Mouse (Mus musculus): Measurements from ENCODE around the gene Prdx1. TPM values are rescaled to one million over a fixed set of nuclear protein-coding genes. Genes with fewer than 3 reads are reported as not detected.

Gene Prdx1
- polyA plus RNA-seq, 1 experiment from 2014 or later = 1,268 TPM

Other genes starting within 250 kb of the Prdx1 start
- gene Mast2, start 221.4 kb upstream of the Prdx1 start, polyA plus RNA-seq (2014; fragmentation: Nextera tagmentation; extraction: Ambion mirVana) = 20.3 and 22.8 TPM in 2 replicates
- 4.1 and 4.8 TPM in 2 replicates for gene Ipp, start 178.0 kb upstream of the Prdx1 start, polyA plus RNA-seq (2014; fragmentation: Nextera tagmentation; extraction: Ambion mirVana)
- gene Tmem69, start 129.6 kb upstream of the Prdx1 start, polyA plus RNA-seq (2014; fragmentation: Nextera tagmentation; extraction: Ambion mirVana) = 25.2 and 25.5 TPM in 2 replicates
- gene Gpbp1l1, start 127.9 kb upstream of the Prdx1 start, polyA plus RNA-seq (2014; fragmentation: Nextera tagmentation; extraction: Ambion mirVana) = 43.4 and 46.9 TPM in 2 replicates
- gene Ccdc17, start 88.9 kb upstream of the Prdx1 start, polyA plus RNA-seq (2014; fragmentation: Nextera tagmentation; extraction: Ambion mirVana) = 3.8 and 4.1 TPM in 2 replicates
- 146 and 154 TPM in 2 replicates for gene Nasp, start 57.6 kb upstream of the Prdx1 start, polyA plus RNA-seq (2014; fragmentation: Nextera tagmentation; extraction: Ambion mirVana)
- 764 and 800 TPM in 2 replicates for gene Akr1a1, start 33.9 kb upstream of the Prdx1 start, polyA plus RNA-seq (2014; fragmentation: Nextera tagmentation; extraction: Ambion mirVana)
- 12.9 and 17.6 TPM in 2 replicates for gene Mmachc, start 22.9 kb downstream of the Prdx1 start, polyA plus RNA-seq (2014; fragmentation: Nextera tagmentation; extraction: Ambion mirVana)
- gene Ccdc163, start 23.0 kb downstream of the Prdx1 start, polyA plus RNA-seq (2014; fragmentation: Nextera tagmentation; extraction: Ambion mirVana) = 35.9 and 42.5 TPM in 2 replicates
- gene Tesk2, start 35.4 kb downstream of the Prdx1 start, polyA plus RNA-seq (2014; fragmentation: Nextera tagmentation; extraction: Ambion mirVana) = 8.3 TPM in 2 replicates
- 31.7 and 34.7 TPM in 2 replicates for gene Toe1, start 122.1 kb downstream of the Prdx1 start, polyA plus RNA-seq (2014; fragmentation: Nextera tagmentation; extraction: Ambion mirVana)
- 12.3 and 18.8 TPM in 2 replicates for gene Mutyh, start 122.2 kb downstream of the Prdx1 start, polyA plus RNA-seq (2014; fragmentation: Nextera tagmentation; extraction: Ambion mirVana)
- gene Hpdl, start 136.2 kb downstream of the Prdx1 start, polyA plus RNA-seq (2014; fragmentation: Nextera tagmentation; extraction: Ambion mirVana) = 1.3 and 1.7 TPM in 2 replicates
- 1.0 and 1.4 TPM in 2 replicates for gene Zswim5, start 191.8 kb downstream of the Prdx1 start, polyA plus RNA-seq (2014; fragmentation: Nextera tagmentation; extraction: Ambion mirVana)

Data from intestine, embryonic 14.5 days (tissue).